Mouse (Mus musculus) hindbrain, embryonic 10.5 days (tissue): ENCODE results near the gene Rps6kc1. TPM values are rescaled to one million over a fixed set of nuclear protein-coding genes. Genes with fewer than 3 reads are reported as not detected.

Experiments used
- DNase-seq: peaks from one replicate; pipeline ENCODE4 v3.0.0-alpha.2; 2017; ENCODE audit warnings: low spot score
- H3K27ac ChIP-seq: fragments of 300-500 bp; sonication (generic); 2 replicates; pipeline ENCODE4 v1.5.1; 2016; ENCODE audit warnings: mild to moderate bottlenecking, moderate library complexity
- H3K27me3 ChIP-seq: fragments of 300-500 bp; sonication (generic); 2 replicates; pipeline ENCODE4 v1.6.1; 2016; ENCODE audit warnings: mild to moderate bottlenecking; ENCODE audit not compliant: poor library complexity, insufficient read depth, severe bottlenecking
- H3K36me3 ChIP-seq: fragments of 300-500 bp; sonication (generic); 2 replicates; pipeline ENCODE4 v1.6.1; 2016; ENCODE audit warnings: mild to moderate bottlenecking, moderate library complexity
- H3K4me1 ChIP-seq: fragments of 300-500 bp; sonication (generic); replicated peaks from 2 replicates; pipeline ENCODE4 v1.6.1; 2016; ENCODE audit warnings: mild to moderate bottlenecking
- H3K4me3 ChIP-seq: fragments of 300-500 bp; sonication (generic); 2 replicates; pipeline ENCODE4 v1.5.1; 2016; ENCODE audit warnings: mild to moderate bottlenecking, moderate library complexity
- H3K9me3 ChIP-seq: fragments of 300-500 bp; sonication (generic); 2 replicates; pipeline ENCODE4 v1.6.1; 2016; ENCODE audit warnings: mild to moderate bottlenecking, moderate library complexity
- WGBS: fragments of 180-500 bp; shearing (Covaris S2); methylation state at CpG from one replicate; pipeline ENCODE4 v1.1.7; 2016; 5-methylcytosine and 5-hydroxymethylcytosine counted together
- polyA plus RNA-seq: library from polyadenylated mRNA; unstranded; fragments of >200 nt; fragmentation: Nextera tagmentation; extraction: Ambion mirVana; gene quantifications from 2 replicates; pipeline ENCODE4 v1.2.1, GENCODE M21; 2016

The Rps6kc1 gene
- polyA plus RNA-seq, 1 experiment from 2014 or later, result 18.7 TPM

GRCm38 (mm10) chr1:190653989-190654693, 257.4 kb downstream of the Rps6kc1 start:
- 88% methylated on average over 20 of the region's 20 CpGs for whole genome bisulfite sequencing
- Histone ChIP-seq H3K9me3 (no peaks in the 10 kb centered on the region), H3K4me3 (no peak overlapping the region), H3K27me3 (0 out of 2 replicates have a peak, but pooled peaks cover 8% of the 10 kb centered on the region), H3K36me3 (no peaks in the 10 kb centered on the region), H3K4me1 (peaks cover 27% of the 10 kb centered on the region), H3K27ac (no peak overlapping the region)
- DNase-seq, result no peak

- no peak for DNase-seq
- no peak overlapping the region for H3K4me3 ChIP-seq
Observed at GRCm38 (mm10) chr1:190653081-190653480, 258.5 kb downstream of the Rps6kc1 start.

More at GRCm38 (mm10) chr1:190653081-190653480, 258.5 kb downstream of the Rps6kc1 start:
- Histone ChIP-seq H3K4me1 (peaks cover 18% of the 10 kb centered on the region), H3K27me3 (0 out of 2 replicates have a peak, but pooled peaks cover 8% of the 10 kb centered on the region), H3K36me3 (no peaks in the 10 kb centered on the region), H3K9me3 (no peaks in the 10 kb centered on the region), H3K27ac (no peak overlapping the region)
- WGBS, result 73% methylated on average over 6 of the region's 6 CpGs

Other genes starting within 250 kb of the Rps6kc1 start
- gene Angel2, start 13.3 kb upstream of the Rps6kc1 start, polyA plus RNA-seq, result 52.9 and 53.5 TPM in 2 replicates
- 39.1 and 50.5 TPM in 2 replicates for gene Vash2, start 67.5 kb upstream of the Rps6kc1 start, polyA plus RNA-seq
- 6.4 and 6.9 TPM in 2 replicates for gene Flvcr1, start 114.4 kb upstream of the Rps6kc1 start, polyA plus RNA-seq
- not detected in 2 replicates for gene Spata45, start 124.9 kb upstream of the Rps6kc1 start, polyA plus RNA-seq
- 9.9 and 13.9 TPM in 2 replicates for gene Tatdn3, start 151.2 kb upstream of the Rps6kc1 start, polyA plus RNA-seq
- gene Nsl1, start 151.2 kb upstream of the Rps6kc1 start, polyA plus RNA-seq, result 25.5 and 31.0 TPM in 2 replicates
- 4.8 and 5.2 TPM in 2 replicates for gene Batf3, start 186.1 kb upstream of the Rps6kc1 start, polyA plus RNA-seq